Comparison of ENCODE assay signal across 10 mouse cellular contexts in genomic region chr9:101611481-101611880, GRCm38 (mm10).
A peak's percentile ranks its signal among the peaks of the same experiment; 100 is the strongest.
DNase-seq lines count a peak whose midpoint lies in the region; ATAC-seq and TF ChIP-seq lines count a peak whose summit lies in the region.
"Had no signal": no experiment of that assay in that cellular context is flagged by ENCODE, and none has a peak within 500 bp of the region (broad histone marks: within the 10 kb centered on the region; RNA-seq: fewer than 3 reads in every experiment).

No protein-coding gene starts in this region.

- H3K9ac ChIP-seq in intestine, postnatal 0 days (ENCODE audit: low read depth, low read length): no peak overlapping the region
- H3K9ac ChIP-seq in intestine, embryonic 15.5 days: no peak overlapping the region
- H3K9ac ChIP-seq in MEL (ENCODE audit: control insufficient read depth, low read depth, low read length, poor library complexity, severe bottlenecking): no peak overlapping the region
- no peak overlapping the region for H3K9ac ChIP-seq in embryonic facial prominence, embryonic 14.5 days (ENCODE audit: low read depth, low read length)
- H3K9ac ChIP-seq: limb, embryonic 12.5 days had no signal

- TF ChIP-seq POLR2A in MEL (IDR thresholded peaks at IDR 0.05; ENCODE audit: control insufficient read depth in 1 of 2, insufficient read depth in 1 of 2, low read depth in 1 of 2, low read length in 2 of 2, poor library complexity in 1 of 2): no peak

- no peaks in the 10 kb centered on the region for H3K79me2 ChIP-seq in MEL (ENCODE audit: control insufficient read depth, insufficient read depth, low read length, poor library complexity)

- DNase-seq in 416B (ENCODE audit: low read depth) (peak; percentile 49), MEL (ENCODE audit: low read depth, low spot score) (peak; percentile 16)
- DNase-seq in embryonic facial prominence, embryonic 14.5 days (ENCODE audit: low spot score): peak; percentile 24
- DNase-seq in urinary bladder, postnatal 4 days (ENCODE audit: low spot score in 2 of 2): no peak
- DNase-seq in gastrocnemius, postnatal 25 days: no peak
- no peak for DNase-seq in layer of hippocampus, adult 8-10 months (ENCODE audit: low spot score in 2 of 2)
- DNase-seq: gastrocnemius, postnatal 36 days had no signal

- peak; percentile 65 for TF ChIP-seq CTCF in intestine, postnatal 0 days (IDR thresholded peaks at IDR 0.05; ENCODE audit: low read depth)
- TF ChIP-seq CTCF in MEL (IDR thresholded peaks at IDR 0.05 in 2 of 3, conservative IDR thresholded peaks at IDR 0.05 in 1 of 3; ENCODE audit: control insufficient read depth in 1 of 3, insufficient read depth in 1 of 3, low read depth in 2 of 3, low read length in 3 of 3, poor library complexity in 1 of 3, severe bottlenecking in 1 of 3): peak in 2 of 3 experiments; percentile 6 to 17; a peak in 1 of 6 replicates

- no peak; the same call in 1 of the 2 replicates for TF ChIP-seq RAD21 in MEL (IDR thresholded peaks at IDR 0.05; ENCODE audit: low read depth, low read length)

- no peak overlapping the region for H3K4me3 ChIP-seq in intestine, postnatal 0 days (ENCODE audit: low read depth, low read length)
- H3K4me3 ChIP-seq in intestine, embryonic 15.5 days (replicated peaks): no peak overlapping the region
- no peak overlapping the region for H3K4me3 ChIP-seq in MEL (ENCODE audit: control insufficient read depth in 1 of 2, insufficient read depth in 1 of 2, low read depth in 2 of 2, low read length in 2 of 2)
- no peak overlapping the region for H3K4me3 ChIP-seq in embryonic facial prominence, embryonic 14.5 days (ENCODE audit: low read depth, low read length)
- H3K4me3 ChIP-seq: limb, embryonic 12.5 days had no signal

- H3K4me1 ChIP-seq in intestine, postnatal 0 days (replicated peaks; ENCODE audit: control insufficient read depth, insufficient read depth, low read length): no peaks in the 10 kb centered on the region
- H3K4me1 ChIP-seq in intestine, embryonic 15.5 days (replicated peaks): peaks cover 16% of the 10 kb centered on the region
- no peaks in the 10 kb centered on the region for H3K4me1 ChIP-seq in MEL (ENCODE audit: control insufficient read depth in 1 of 2, insufficient read depth in 2 of 2, low read length in 2 of 2)
- H3K4me1 ChIP-seq in embryonic facial prominence, embryonic 14.5 days (ENCODE audit: control insufficient read depth, insufficient read depth, low read length): no peaks in the 10 kb centered on the region
- H3K4me1 ChIP-seq: limb, embryonic 12.5 days had no signal

- ATAC-seq in intestine, postnatal 0 days: no peak
- ATAC-seq in intestine, embryonic 15.5 days: no peak
- no peak for ATAC-seq in embryonic facial prominence, embryonic 14.5 days (ENCODE audit: low read depth)

- no peaks in the 10 kb centered on the region for H3K36me3 ChIP-seq in intestine, postnatal 0 days (ENCODE audit: control insufficient read depth, insufficient read depth)
- no peaks in the 10 kb centered on the region for H3K36me3 ChIP-seq in intestine, embryonic 15.5 days
- no peaks in the 10 kb centered on the region for H3K36me3 ChIP-seq in MEL (ENCODE audit: control insufficient read depth in 1 of 2, insufficient read depth in 2 of 2, low read length in 2 of 2)
- H3K36me3 ChIP-seq in embryonic facial prominence, embryonic 14.5 days (ENCODE audit: control insufficient read depth, insufficient read depth, low read length): no peaks in the 10 kb centered on the region
- H3K36me3 ChIP-seq: limb, embryonic 12.5 days had no signal

- no peak overlapping the region for H3K4me2 ChIP-seq in intestine, postnatal 0 days (replicated peaks; ENCODE audit: low read depth)
- H3K4me2 ChIP-seq in intestine, embryonic 15.5 days (replicated peaks): no peak overlapping the region
- no peak overlapping the region for H3K4me2 ChIP-seq in embryonic facial prominence, embryonic 14.5 days (ENCODE audit: low read depth, low read length)
- H3K4me2 ChIP-seq: limb, embryonic 12.5 days had no signal

- no peak overlapping the region for H3K27ac ChIP-seq in intestine, postnatal 0 days (ENCODE audit: low read depth, low read length)
- no peak overlapping the region; the same call in 1 of the 2 replicates for H3K27ac ChIP-seq in intestine, embryonic 15.5 days
- H3K27ac ChIP-seq in MEL (ENCODE audit: control insufficient read depth, low read depth, low read length): no peak overlapping the region
- no peak overlapping the region for H3K27ac ChIP-seq in embryonic facial prominence, embryonic 14.5 days (replicated peaks; ENCODE audit: low read depth, low read length)
- H3K27ac ChIP-seq: limb, embryonic 12.5 days had no signal

- no peak for TF ChIP-seq EP300 in MEL (IDR thresholded peaks at IDR 0.05; ENCODE audit: low read depth in 1 of 2, low read length in 2 of 2)

- no peaks in the 10 kb centered on the region for H3K27me3 ChIP-seq in intestine, postnatal 0 days (replicated peaks; ENCODE audit: control insufficient read depth, insufficient read depth, low read length)
- no peaks in the 10 kb centered on the region for H3K27me3 ChIP-seq in intestine, embryonic 15.5 days (replicated peaks)
- no peaks in the 10 kb centered on the region for H3K27me3 ChIP-seq in MEL (ENCODE audit: control insufficient read depth in 1 of 2, insufficient read depth in 2 of 2, low read length in 2 of 2)
- no peaks in the 10 kb centered on the region for H3K27me3 ChIP-seq in embryonic facial prominence, embryonic 14.5 days (replicated peaks; ENCODE audit: control insufficient read depth, insufficient read depth, low read length)

- 26% methylated on average over 3 of the region's 3 CpGs for WGBS in intestine, postnatal 0 days
- WGBS in intestine, embryonic 15.5 days: 36% methylated on average over 3 of the region's 3 CpGs
- WGBS in embryonic facial prominence, embryonic 14.5 days: 34% methylated on average over 3 of the region's 3 CpGs

- H3K9me3 ChIP-seq in intestine, postnatal 0 days (ENCODE audit: control insufficient read depth): no peaks in the 10 kb centered on the region
- no peaks in the 10 kb centered on the region for H3K9me3 ChIP-seq in intestine, embryonic 15.5 days
- H3K9me3 ChIP-seq in MEL (replicated peaks; ENCODE audit: insufficient read depth, low read length): no peaks in the 10 kb centered on the region
- no peaks in the 10 kb centered on the region for H3K9me3 ChIP-seq in embryonic facial prominence, embryonic 14.5 days (ENCODE audit: control insufficient read depth, low read length)
- H3K9me3 ChIP-seq: limb, embryonic 12.5 days had no signal

TF ChIP-seq in MEL, 35 proteins besides CTCF, POLR2A, EP300 and RAD21:
- TF ChIP-seq RCOR1 (IDR thresholded peaks at IDR 0.05; ENCODE audit: low read depth, low read length): no peak
- TF ChIP-seq POLR2AphosphoS5 (IDR thresholded peaks at IDR 0.05; ENCODE audit: borderline replicate concordance, low read depth, low read length): no peak
- TF ChIP-seq ZNF384 (IDR thresholded peaks at IDR 0.05; ENCODE audit: low read depth, low read length): no peak
- TF ChIP-seq UBTF (IDR thresholded peaks at IDR 0.05; ENCODE audit: borderline replicate concordance, insufficient read depth, low read depth, low read length): no peak
TF ChIP-seq in MEL: peak in this region for 0.

Comparison
In these comparisons a context has a peak if more than half of its experiments do, and no peak if none do; other contexts are left out.
1. DNase-seq: peak in 416B (single experiment), MEL (single experiment) and embryonic facial prominence, embryonic 14.5 days (single experiment); none in urinary bladder, postnatal 4 days (0 of 2), gastrocnemius, postnatal 25 days (single experiment) and layer of hippocampus, adult 8-10 months (0 of 2).